Mouse (Mus musculus): Measurements from ENCODE around the gene Nr5a2.

The Nr5a2 gene

GRCm38 (mm10) chr1:136960428-136961012 is at the start of gene Nr5a2:
Gene Nr5a2, minus strand, starts transcription at chr1:136960448.
- DNase-seq = no peak

- no peak for DNase-seq
Measured at GRCm38 (mm10) chr1:137008726-137009239, 48.5 kb upstream of the Nr5a2 start.

DNA sequence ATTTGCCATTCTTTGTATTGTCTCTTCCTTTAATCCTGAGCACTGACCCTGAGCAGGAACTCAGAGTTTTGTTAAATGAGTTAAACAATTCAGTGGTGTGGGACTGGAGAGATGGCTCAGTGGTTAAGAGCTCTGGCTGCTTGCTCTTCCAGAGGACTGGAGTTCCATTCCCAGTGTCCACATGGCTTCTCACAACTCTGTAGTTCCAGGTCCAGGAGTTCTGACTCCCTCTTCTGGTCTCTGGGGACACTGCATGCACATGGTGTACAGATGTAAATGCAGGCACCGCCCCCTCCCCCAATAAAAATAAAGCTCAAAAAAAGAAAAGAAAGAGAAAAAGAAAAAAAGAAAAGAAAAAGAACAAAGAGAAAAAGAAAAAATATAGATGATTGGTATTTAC is 43.6 kb upstream of the Nr5a2 start:
- no peak for DNase-seq

GRCm38 (mm10) chr1:137003144-137003543 is 42.9 kb upstream of the Nr5a2 start:
- no peak for DNase-seq

- no peak for DNase-seq
Measured at GRCm38 (mm10) chr1:136991762-136992352, 31.6 kb upstream of the Nr5a2 start.

DNA sequence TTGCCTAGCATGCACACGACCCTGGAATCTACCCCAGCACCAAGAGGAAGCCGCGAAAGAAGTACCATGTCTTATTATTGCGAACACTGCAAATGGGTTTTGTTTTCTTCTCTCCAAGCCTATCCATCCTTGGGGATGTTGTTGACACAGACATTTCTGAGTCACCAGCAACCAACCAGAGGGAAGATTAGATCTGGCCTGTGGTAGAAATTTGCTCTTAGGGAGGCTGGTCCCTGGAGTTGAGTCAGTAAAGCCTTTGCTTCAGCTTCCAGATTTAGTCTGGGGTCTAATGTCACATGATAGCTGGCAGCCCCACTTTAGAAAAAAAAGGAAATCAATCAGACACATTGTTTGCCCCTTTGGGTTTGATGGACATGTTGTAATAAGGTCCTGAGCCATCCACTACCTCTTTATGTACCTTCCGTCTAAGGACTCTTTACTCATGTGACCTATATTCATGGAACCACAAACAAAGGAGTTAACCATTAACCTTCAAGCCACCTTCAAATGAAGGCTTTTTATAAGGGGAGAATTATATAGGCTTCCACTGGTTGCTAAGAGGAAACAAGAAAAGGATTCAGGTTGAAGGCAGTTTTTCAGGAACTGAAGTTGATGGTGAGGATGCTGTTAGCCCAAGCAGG is 20.1 kb upstream of the Nr5a2 start:
- DNase-seq = no peak

GRCm38 (mm10) chr1:136977867-136978266 is 17.6 kb upstream of the Nr5a2 start:
- DNase-seq = no peak

- no peak for DNase-seq
Measured at GRCm38 (mm10) chr1:136974040-136974439, 13.8 kb upstream of the Nr5a2 start.

DNA sequence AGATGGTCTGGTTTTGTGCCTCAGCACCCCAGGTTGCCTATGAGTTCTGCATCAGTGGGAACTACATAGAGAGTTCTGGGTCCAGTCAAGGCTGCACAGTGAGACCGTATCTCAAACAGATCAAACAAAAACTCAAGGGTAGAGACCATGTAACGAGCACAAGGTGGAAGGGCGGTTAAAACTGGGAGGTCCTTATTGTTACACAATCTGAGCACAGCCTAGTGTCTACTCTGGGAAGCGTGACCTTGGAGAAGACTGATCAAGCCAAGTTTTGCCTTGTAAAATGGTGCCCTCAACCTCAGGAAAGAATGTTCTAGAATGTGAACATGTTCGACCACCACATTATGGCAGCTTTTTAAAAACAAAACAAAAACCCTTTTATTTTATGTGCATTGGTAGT is 12.8 kb upstream of the Nr5a2 start:
- no peak for DNase-seq

DNA sequence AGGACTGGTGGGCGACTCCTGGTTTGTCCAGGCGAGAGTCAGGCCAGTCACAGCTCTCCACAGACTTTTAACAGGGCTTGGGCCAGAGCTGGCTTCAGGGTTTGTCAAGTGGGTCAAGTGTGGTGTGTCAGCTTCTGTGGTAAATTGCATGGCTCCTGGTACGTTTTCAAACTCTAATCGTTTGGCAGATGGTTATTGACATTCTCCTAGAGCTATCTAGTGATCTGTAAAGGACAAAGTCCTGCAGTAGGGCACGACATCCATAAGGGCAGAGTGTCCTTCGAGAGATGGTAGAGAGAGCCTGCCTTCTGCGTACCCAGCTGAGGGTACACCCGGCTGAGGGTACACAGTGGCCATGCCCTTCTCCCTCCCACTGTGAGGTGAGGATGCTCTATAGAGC is 10.7 kb upstream of the Nr5a2 start:
- DNase-seq = no peak

DNA sequence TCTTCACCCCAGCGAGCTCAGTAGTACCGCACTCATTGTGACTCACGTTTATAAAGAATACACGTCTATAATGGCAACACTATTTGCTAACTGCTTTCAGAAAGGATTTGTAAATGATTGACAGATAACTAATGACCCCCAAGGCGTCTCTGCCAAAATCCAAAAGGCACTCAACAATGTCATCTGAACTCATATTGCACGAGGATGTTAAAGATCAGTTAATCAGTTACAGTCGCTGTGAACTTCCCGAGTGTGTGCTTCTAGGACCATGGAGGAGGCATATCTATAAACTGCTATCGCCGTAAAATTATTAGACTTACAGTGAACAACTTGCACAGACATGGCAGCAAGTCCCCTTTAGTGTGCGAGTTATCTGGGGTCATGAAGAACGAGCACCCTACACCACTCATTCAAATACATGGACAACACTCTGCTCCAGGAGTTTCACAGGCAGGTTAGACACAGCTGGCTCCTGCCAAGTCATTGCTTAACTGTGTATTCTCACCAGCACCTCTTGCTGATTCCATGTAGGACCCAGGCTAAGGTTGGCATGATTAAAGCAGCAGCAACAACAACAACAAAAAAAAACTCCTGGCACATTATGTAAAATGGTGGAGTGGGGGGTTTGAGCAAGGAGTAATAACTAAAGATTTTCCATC is 6.6 kb upstream of the Nr5a2 start:
- DNase-seq = peak in 1 of 2 experiments; percentile 29

- no peak for DNase-seq
Measured at GRCm38 (mm10) chr1:136959491-136959890, 757 bp downstream of the Nr5a2 start.

- DNase-seq = no peak
Measured at GRCm38 (mm10) chr1:136958666-136959065, 1.6 kb downstream of the Nr5a2 start.

- no peak for DNase-seq
Measured at GRCm38 (mm10) chr1:136958185-136958584, 2.1 kb downstream of the Nr5a2 start.

DNA sequence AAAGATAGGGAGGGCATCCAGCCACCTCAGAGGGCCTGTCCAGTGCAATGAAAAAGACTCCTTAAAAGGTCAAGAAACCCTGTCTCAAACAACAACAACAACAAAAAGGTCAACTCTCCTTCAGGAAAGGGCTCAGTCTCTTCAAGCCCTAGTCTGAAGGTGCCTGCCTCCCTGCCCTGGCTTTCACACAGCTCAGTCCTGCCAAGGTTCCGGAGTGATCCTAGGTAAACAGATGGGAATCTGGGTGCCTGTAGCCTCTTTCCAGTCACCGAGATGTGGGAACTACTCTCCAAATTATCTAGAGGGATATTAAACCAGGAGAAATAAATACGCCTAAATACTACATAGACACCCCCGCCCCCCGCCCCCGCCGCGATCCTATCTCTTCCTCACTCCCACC is 2.6 kb downstream of the Nr5a2 start:
- DNase-seq = no peak

GRCm38 (mm10) chr1:136954108-136954494 is 6.1 kb downstream of the Nr5a2 start:
- DNase-seq = no peak

DNA sequence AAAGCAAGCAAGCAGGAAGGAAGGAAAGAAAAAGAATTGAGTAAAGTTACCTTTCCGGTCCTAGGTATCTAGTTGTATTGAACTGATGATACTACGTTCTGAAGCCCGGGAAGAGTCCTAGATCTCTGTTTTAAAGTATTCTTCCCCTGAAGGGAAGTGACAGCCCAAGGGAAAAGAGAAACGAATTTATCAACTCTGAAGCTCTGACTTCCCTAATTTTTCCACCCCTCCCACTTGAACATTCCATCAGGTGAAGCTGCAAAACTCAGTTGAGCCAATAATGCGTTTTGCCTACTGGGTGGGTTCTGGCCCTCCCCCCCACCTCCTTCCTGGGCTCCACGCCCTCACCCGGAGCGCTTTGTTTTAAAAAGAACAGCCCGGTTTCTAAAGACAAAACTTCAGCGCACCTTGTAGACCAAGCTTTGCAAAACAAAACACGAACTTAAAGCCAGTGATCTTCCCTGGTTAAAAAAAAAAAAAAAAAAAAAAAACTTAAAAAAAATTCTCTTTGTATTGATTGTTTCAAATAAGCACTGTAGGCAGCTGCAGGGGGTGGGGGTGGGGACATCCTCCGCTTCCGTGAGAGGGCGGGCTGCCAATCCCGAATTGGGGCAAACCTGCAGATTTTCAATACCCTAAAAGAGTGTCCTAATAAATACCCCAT is 6.7 kb downstream of the Nr5a2 start:
- no peak for DNase-seq

DNA sequence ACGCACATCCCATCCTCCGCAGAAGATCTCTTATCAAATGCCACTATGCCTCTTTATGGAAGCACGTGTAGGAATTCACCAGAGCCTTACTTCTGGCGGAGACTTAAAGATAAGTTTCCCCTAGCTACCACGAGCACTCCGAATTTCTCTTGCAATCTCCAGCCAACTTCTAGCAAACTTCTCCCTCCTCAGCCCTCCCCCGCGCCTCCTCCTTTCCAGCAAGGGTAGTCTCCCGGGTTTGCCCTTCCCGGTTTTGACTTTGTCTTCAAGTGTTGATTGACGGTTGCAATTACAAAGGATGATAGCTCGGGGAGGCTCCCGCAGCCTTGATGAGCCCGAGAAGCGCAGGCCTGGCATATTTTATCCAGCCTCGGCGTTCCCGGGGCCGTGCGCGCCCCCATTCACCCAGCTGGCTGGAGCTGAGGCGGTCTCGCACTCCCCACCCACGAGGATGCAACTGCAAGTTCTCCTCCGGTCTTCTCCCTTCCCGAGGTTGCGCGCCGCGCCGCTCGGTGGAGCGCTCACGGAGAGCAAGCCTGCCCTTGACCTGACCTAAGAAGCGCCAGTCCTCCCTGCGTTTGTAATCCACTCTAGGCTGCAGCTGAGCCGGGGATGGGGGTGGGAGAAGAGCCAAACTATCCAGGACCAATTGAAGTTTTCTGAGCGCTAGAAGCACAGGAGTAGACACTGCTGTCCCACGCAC is 7.5 kb downstream of the Nr5a2 start:
- peak in 1 of 2 experiments; percentile 31 for DNase-seq

DNA sequence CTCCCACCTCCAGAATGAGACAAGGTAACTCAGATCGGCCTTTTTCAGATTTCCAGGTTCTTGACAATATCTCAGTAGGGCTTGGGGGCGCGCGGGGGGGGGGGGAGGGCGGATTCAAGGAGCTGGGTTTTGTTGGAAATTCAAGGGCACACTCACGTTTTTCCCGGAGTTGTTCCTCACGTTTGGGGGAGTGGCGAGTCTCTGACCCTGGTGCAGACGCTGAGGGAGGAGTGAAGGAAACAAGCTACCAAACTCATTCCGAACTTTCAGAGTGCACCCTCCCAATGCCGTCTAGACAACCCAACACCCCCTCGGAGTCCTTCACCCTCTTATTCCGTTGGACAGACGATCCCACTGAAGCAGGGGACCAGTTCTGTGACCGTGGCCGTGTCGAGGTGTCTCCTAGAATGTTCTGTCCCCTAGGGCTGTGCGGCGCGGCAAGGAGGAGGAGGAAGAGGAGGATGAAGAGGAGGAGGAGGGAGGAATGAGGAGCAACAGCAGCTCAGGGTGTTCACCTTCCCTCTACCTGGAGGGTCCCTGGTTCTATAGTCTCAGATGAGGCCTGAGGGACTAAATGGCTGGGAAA is 8.2 kb downstream of the Nr5a2 start:
- no peak for DNase-seq

DNA sequence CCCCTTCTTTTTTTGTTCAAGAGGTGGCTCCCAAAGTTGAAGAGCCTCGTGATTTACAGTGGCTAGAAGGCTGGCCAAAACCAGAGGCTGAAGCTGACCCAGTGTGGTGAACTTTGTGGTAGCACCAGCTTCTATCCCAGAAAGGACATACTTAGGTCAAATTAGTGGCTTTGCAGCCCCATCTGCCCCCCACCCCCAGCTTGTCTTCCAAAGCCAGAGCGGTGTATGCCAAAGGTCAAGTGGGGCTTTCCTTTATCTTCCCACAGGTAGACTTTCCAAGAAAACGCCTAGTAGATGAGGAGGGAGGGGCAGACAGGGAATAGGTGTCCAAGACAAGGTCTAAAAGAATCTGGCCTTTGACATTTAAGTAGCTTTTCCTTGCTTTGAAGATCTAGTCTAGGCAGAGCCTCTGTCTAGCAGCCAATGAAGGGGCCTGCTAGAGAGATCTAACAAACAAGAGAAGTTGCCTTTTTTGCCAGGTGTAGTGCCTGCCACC is 9.0 kb downstream of the Nr5a2 start:
- no peak for DNase-seq

GRCm38 (mm10) chr1:136949323-136949741 is 10.9 kb downstream of the Nr5a2 start:
- no peak for DNase-seq

Measured in kidney, postnatal 36 days (tissue).